ENCODE assay signal across 8 mouse cellular contexts in genomic region chr8:70041885-70042546, GRCm38 (mm10). TPM values are rescaled to one million over a fixed set of nuclear protein-coding genes. Genes with fewer than 3 reads are reported as not detected.
A peak's percentile ranks its signal among the peaks of the same experiment; 100 is the strongest.
DNase-seq lines count a peak whose midpoint lies in the region; ATAC-seq lines count a peak whose summit lies in the region.

No protein-coding gene starts in this region.

- H3K4me3 ChIP-seq in limb, embryonic 15.5 days, result peak overlapping the region; percentile 99
- H3K4me3 ChIP-seq in midbrain, embryonic 16.5 days (ENCODE audit: low read depth, low read length), result peak overlapping the region; percentile 70

- peak; percentile 55 for DNase-seq in adrenal gland, postnatal 14 days
- DNase-seq in adrenal gland, adult (ENCODE audit: inconsistent age in 2 of 2, low spot score in 1 of 2), result no peak
- DNase-seq in spleen, adult 12 weeks (ENCODE audit: low spot score), result peak; percentile 43
- no peak for DNase-seq in spleen, adult 18-20 months
- peak; percentile 40 for DNase-seq in heart, postnatal 4 days
- DNase-seq in thymus, postnatal 10 days (ENCODE audit: low spot score in 2 of 2), result peak; percentile 44 to 58

- H3K27me3 ChIP-seq in limb, embryonic 15.5 days, result no peaks in the 10 kb centered on the region
- no peaks in the 10 kb centered on the region for H3K27me3 ChIP-seq in midbrain, embryonic 16.5 days (ENCODE audit: control insufficient read depth, insufficient read depth, low read depth, low read length)

- 2% methylated on average over 47 of the region's 47 CpGs for WGBS in limb, embryonic 15.5 days
- 1% methylated on average over 47 of the region's 47 CpGs for WGBS in midbrain, embryonic 16.5 days

- no peak for ATAC-seq in limb, embryonic 15.5 days (ENCODE audit: insufficient number of reproducible peaks, low FRiP score, low TSS enrichment, low read depth)
- no peak; the same call in none of the 2 replicates for ATAC-seq in midbrain, embryonic 16.5 days

- H3K9ac ChIP-seq in limb, embryonic 15.5 days, result peak overlapping the region; percentile 92
- H3K9ac ChIP-seq in midbrain, embryonic 16.5 days (ENCODE audit: low read depth, low read length), result peak overlapping the region; percentile 81

- H3K4me1 ChIP-seq in limb, embryonic 15.5 days, result peaks cover 28% of the 10 kb centered on the region
- peaks cover 35% of the 10 kb centered on the region for H3K4me1 ChIP-seq in midbrain, embryonic 16.5 days (ENCODE audit: control insufficient read depth, insufficient read depth, low read length)

- H3K9me3 ChIP-seq in limb, embryonic 15.5 days, result no peaks in the 10 kb centered on the region
- no peaks in the 10 kb centered on the region for H3K9me3 ChIP-seq in midbrain, embryonic 16.5 days (replicated peaks; ENCODE audit: control insufficient read depth, low read length, poor library complexity, severe bottlenecking)

- peak overlapping the region; percentile 86 for H3K27ac ChIP-seq in limb, embryonic 15.5 days
- peak overlapping the region; percentile 87 for H3K27ac ChIP-seq in midbrain, embryonic 16.5 days (ENCODE audit: low read length)

- peak overlapping the region; percentile 96 for H3K4me2 ChIP-seq in limb, embryonic 15.5 days
- peak overlapping the region; percentile 90 for H3K4me2 ChIP-seq in midbrain, embryonic 16.5 days (ENCODE audit: low read length)

- 0 out of 2 replicates have a peak, but pooled peaks cover 9% of the 10 kb centered on the region for H3K36me3 ChIP-seq in limb, embryonic 15.5 days
- H3K36me3 ChIP-seq in midbrain, embryonic 16.5 days (ENCODE audit: control insufficient read depth, insufficient read depth, low read length), result no peaks in the 10 kb centered on the region; the same call in 1 of the 2 replicates

RNA-seq across cellular contexts. Expression of gene Mau2, which starts 0.5 kb away (rescaled TPM):
- total RNA-seq in adrenal gland, postnatal 14 days (2021), result 54.0 and 60.3 TPM in 2 replicates
- total RNA-seq in heart, postnatal 4 days (2021), result 10 to 100 TPM; 39.5 to 40.8 TPM
- 51.4 and 54.2 TPM in 2 replicates for polyA plus RNA-seq in limb, embryonic 15.5 days (2015; fragmentation: Nextera tagmentation; extraction: Ambion mirVana)
- 75.8 and 79.0 TPM in 2 replicates for polyA plus RNA-seq in midbrain, embryonic 16.5 days (2015; fragmentation: Nextera tagmentation; extraction: Ambion mirVana)

RNA-seq across cellular contexts. Expression of gene Sugp1, which starts 0.6 kb away (rescaled TPM):
- 26.2 and 31.8 TPM in 2 replicates for total RNA-seq in adrenal gland, postnatal 14 days (2021)
- total RNA-seq in heart, postnatal 4 days (2021), result 10 to 100 TPM; 23.2 to 23.8 TPM
- polyA plus RNA-seq in limb, embryonic 15.5 days (2015; fragmentation: Nextera tagmentation; extraction: Ambion mirVana), result 41.9 and 43.7 TPM in 2 replicates
- 58.4 and 61.9 TPM in 2 replicates for polyA plus RNA-seq in midbrain, embryonic 16.5 days (2015; fragmentation: Nextera tagmentation; extraction: Ambion mirVana)

RNA-seq across cellular contexts. Expression of gene Tm6sf2, which starts 30.7 kb away (rescaled TPM):
- total RNA-seq in adrenal gland, postnatal 14 days (2021), result 0.98 and 4.2 TPM in 2 replicates
- 1 to 10 TPM in 1 of 2 experiments, under 1 TPM in 1; 0.95 to 1.0 TPM for total RNA-seq in heart, postnatal 4 days (2021)
- polyA plus RNA-seq in limb, embryonic 15.5 days (2015; fragmentation: Nextera tagmentation; extraction: Ambion mirVana), result 0.61 and 0.91 TPM in 2 replicates
- polyA plus RNA-seq in midbrain, embryonic 16.5 days (2015; fragmentation: Nextera tagmentation; extraction: Ambion mirVana), result 1.3 and 1.4 TPM in 2 replicates

RNA-seq across cellular contexts. Expression of gene Hapln4, which starts 41.2 kb away (rescaled TPM):
- 0.30 and 0.48 TPM in 2 replicates for total RNA-seq in adrenal gland, postnatal 14 days (2021)
- not detected for total RNA-seq in heart, postnatal 4 days (2021)
- 0.19 and 0.24 TPM in 2 replicates for polyA plus RNA-seq in limb, embryonic 15.5 days (2015; fragmentation: Nextera tagmentation; extraction: Ambion mirVana)
- polyA plus RNA-seq in midbrain, embryonic 16.5 days (2015; fragmentation: Nextera tagmentation; extraction: Ambion mirVana), result 0.89 and 0.93 TPM in 2 replicates

RNA-seq across cellular contexts. Expression of gene Gatad2a, which starts 45.8 kb away (rescaled TPM):
- 105 and 111 TPM in 2 replicates for total RNA-seq in adrenal gland, postnatal 14 days (2021)
- total RNA-seq in heart, postnatal 4 days (2021), result 10 to 100 TPM; 75.9 to 79.5 TPM
- polyA plus RNA-seq in limb, embryonic 15.5 days (2015; fragmentation: Nextera tagmentation; extraction: Ambion mirVana), result 36.3 and 39.7 TPM in 2 replicates
- 15.8 and 19.1 TPM in 2 replicates for polyA plus RNA-seq in midbrain, embryonic 16.5 days (2015; fragmentation: Nextera tagmentation; extraction: Ambion mirVana)

Comparison
In these comparisons a context has a peak if more than half of its experiments do, and no peak if none do; other contexts are left out.
1. DNase-seq: peak in adrenal gland, postnatal 14 days (single experiment), spleen, adult 12 weeks (single experiment), heart, postnatal 4 days (single experiment) and thymus, postnatal 10 days (2 of 2); none in adrenal gland, adult (0 of 2) and spleen, adult 18-20 months (0 of 2).